Mouse (Mus musculus) lung, embryonic 15.5 days (tissue): ENCODE results near the gene Crtap. TPM values are rescaled to one million over a fixed set of nuclear protein-coding genes. Genes with fewer than 3 reads are reported as not detected.

Experiments
- ATAC-seq: fragments of 200-750 bp; cut with Nextera tagmentation; 2 replicates; pipeline ENCODE4 v1.8.0; 2017; ENCODE audit warnings: moderate number of reproducible peaks, borderline replicate concordance; ENCODE audit not compliant: low FRiP score, low TSS enrichment; ENCODE audit errors: extremely low read depth
- H3K27ac ChIP-seq: fragments of 300-500 bp; sonication (generic); 2 replicates; pipeline ENCODE4 v1.5.1; 2015; ENCODE audit warnings: moderate library complexity, mild to moderate bottlenecking, inconsistent platforms
- H3K27me3 ChIP-seq: fragments of 300-500 bp; sonication (generic); 2 replicates; pipeline ENCODE4 v1.6.1; 2015; ENCODE audit warnings: inconsistent platforms
- H3K36me3 ChIP-seq: fragments of 300-500 bp; sonication (generic); 2 replicates; pipeline ENCODE4 v1.6.1; 2015; ENCODE audit warnings: inconsistent platforms
- H3K4me1 ChIP-seq: fragments of 300-500 bp; sonication (generic); 2 replicates; pipeline ENCODE4 v1.6.1; 2015; ENCODE audit warnings: inconsistent platforms
- H3K4me2 ChIP-seq: fragments of 300-500 bp; sonication (generic); 2 replicates; pipeline ENCODE4 v1.6.1; 2015; ENCODE audit warnings: inconsistent platforms, mild to moderate bottlenecking, moderate library complexity
- H3K4me3 ChIP-seq: fragments of 300-500 bp; sonication (generic); 2 replicates; pipeline ENCODE4 v1.5.1; 2015; ENCODE audit warnings: mild to moderate bottlenecking, inconsistent platforms
- H3K9ac ChIP-seq: fragments of 300-500 bp; sonication (generic); 2 replicates; pipeline ENCODE4 v1.6.1; 2015; ENCODE audit warnings: inconsistent platforms
- H3K9me3 ChIP-seq: fragments of 300-500 bp; sonication (generic); 2 replicates; pipeline ENCODE4 v1.6.1; 2016; ENCODE audit warnings: inconsistent platforms
- WGBS: fragments of 180-500 bp; shearing (Covaris S2); methylation state at CpG from one replicate; pipeline ENCODE4 v1.1.7; 2015; 5-methylcytosine and 5-hydroxymethylcytosine counted together
- polyA plus RNA-seq: library from polyadenylated mRNA; unstranded; fragments of >200 nt; fragmentation: Nextera tagmentation; extraction: Ambion mirVana; gene quantifications from 2 replicates; pipeline ENCODE4 v1.2.1, GENCODE M21; 2015

Crtap gene
- polyA plus RNA-seq = 153 and 159 TPM in 2 replicates

DNA sequence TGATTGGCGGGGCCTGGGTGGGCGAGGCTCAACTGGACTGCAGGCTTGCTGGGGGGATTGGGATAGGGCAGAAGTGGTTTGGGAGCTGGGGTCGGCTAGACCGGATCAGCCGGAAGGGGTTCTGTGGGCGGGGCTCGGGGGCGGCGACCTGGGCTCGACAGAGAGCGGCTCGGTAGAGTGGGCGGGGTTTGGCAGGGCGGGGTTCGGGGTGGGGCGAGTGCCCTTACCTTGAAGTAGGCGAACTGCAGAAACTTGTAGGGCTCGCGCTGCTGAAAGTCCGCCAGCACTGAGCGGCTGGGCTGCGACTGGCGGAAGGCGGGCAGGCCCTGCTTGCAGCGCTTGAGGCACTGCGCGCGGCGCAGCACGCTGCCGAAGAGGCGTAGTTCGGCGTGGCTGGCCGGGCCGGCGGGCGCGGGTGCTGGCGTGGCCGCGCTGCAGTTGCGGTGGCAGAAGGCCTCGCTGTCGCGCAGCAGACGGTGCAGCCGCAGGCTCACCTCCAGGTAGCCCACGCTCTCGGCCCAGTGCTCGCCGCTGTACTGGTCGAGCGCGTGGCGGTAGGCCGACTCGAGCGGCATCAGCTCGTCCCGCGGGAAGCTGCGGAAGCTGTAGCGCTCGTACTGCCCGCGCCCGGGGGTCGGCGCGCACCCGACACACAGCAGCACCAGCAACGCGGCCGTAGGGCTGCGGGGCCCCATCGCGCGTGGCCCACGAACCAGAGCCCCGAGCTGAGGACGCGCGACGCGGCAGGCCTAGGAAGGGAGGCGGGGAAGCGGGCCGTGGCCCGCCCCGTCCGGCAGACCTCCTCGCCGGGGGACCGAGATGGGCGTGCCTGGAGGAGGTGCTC is at the start of gene Crtap:
TSS of gene Crtap (minus strand) at position 771 of the 844 bp plus-strand sequence.
- Histone ChIP-seq H3K9ac (peak within 1 kb of the TSS; percentile 62), H3K4me2 (peak within 1 kb of the TSS; percentile 84), H3K27me3 (no peaks in the 10 kb centered on the region), H3K36me3 (peaks cover 11% of the 10 kb centered on the region; the same call in 1 of the 2 replicates), H3K4me3 (peak within 1 kb of the TSS; percentile 69), H3K4me1 (peaks cover 28% of the 10 kb centered on the region), H3K9me3 (no peaks in the 10 kb centered on the region), H3K27ac (peak within 1 kb of the TSS; percentile 96)
- under 1% methylated on average over 96 of the region's 96 CpGs for WGBS
- ATAC-seq = peak; percentile 85

DNA sequence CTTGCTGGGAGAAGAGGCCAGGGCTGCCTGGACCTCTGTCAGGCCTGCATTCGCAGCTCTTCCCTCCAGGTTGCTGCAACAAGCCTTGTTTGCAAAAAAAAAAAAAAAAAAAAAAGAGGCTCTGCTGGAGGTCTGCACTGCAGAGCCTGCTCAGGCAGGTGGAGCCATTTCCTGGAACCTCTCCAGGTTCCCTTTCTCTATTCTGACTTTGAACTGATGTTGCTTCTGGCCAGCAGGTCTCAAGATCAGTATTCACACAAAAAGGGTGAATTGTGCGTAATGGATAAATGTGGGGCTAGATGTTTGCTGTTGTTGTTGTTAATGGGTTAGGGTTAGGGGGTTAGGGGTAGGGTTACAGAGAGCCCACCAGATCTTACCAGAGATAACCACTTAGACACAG is 45.2 kb upstream of the Crtap start:
- Histone ChIP-seq H3K4me1 (no peaks in the 10 kb centered on the region), H3K27me3 (no peaks in the 10 kb centered on the region), H3K9ac (no peak overlapping the region), H3K4me2 (no peak overlapping the region), H3K4me3 (no peak overlapping the region), H3K27ac (no peak overlapping the region), H3K9me3 (no peaks in the 10 kb centered on the region), H3K36me3 (peaks cover 8% of the 10 kb centered on the region; the same call in 1 of the 2 replicates)
- ATAC-seq = no peak
- 76% methylated on average over 2 of the region's 2 CpGs for WGBS

DNA sequence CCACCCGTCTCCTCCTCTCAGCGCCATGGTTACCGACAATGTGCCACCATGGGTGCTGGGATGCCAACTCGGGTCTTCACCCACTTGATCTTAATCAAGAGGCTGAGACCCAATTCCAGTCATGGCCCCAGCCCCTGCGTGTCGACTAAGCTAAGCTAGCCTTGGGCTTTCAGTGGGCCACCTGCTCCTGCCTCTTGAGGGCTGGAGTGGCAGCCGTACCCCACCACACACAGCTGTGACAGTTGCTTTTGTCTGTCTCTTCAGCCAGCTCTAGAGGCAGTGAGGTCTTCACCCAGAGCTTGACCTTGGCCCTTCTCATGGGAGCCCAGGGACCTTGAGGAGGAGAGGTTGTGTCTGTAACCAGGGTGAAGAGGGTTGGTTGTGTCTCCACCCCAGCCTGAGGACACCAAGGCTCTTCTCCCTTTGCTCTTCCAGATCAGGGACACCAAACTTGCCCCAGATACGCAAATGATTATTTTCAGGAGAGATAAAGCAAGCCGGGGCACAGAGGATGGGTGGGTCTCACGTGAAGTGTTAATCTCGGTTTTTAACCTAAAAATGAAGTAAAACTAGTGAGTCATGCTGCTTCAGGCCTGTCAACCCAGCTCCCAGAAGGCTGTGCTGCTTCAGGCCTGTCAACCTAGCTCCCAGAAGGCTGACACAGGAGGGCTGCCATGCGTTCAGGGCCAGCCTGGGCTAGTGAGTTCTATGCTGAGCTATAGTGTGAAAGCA is 37.8 kb upstream of the Crtap start:
- Histone ChIP-seq H3K4me3 (no peak overlapping the region), H3K4me1 (no peaks in the 10 kb centered on the region), H3K27me3 (no peaks in the 10 kb centered on the region), H3K36me3 (peaks cover 13% of the 10 kb centered on the region), H3K9ac (no peak overlapping the region), H3K27ac (no peak overlapping the region), H3K4me2 (no peak overlapping the region), H3K9me3 (no peaks in the 10 kb centered on the region)
- WGBS = 80% methylated on average over 12 of the region's 12 CpGs
- ATAC-seq = no peak

- WGBS = 85% methylated on average over 8 of the region's 8 CpGs
- ATAC-seq = no peak
These were observed 37.0 kb upstream of the Crtap start for GRCm38 (mm10) chr9:114427425-114427824.

GRCm38 (mm10) chr9:114426201-114426600 is 35.7 kb upstream of the Crtap start:
- Histone ChIP-seq H3K27ac (no peak overlapping the region), H3K4me3 (no peak overlapping the region), H3K4me2 (no peak overlapping the region), H3K9me3 (no peaks in the 10 kb centered on the region), H3K27me3 (no peaks in the 10 kb centered on the region), H3K9ac (no peak overlapping the region), H3K4me1 (no peaks in the 10 kb centered on the region), H3K36me3 (peaks cover 10% of the 10 kb centered on the region)
- 57% methylated on average over 5 of the region's 5 CpGs for WGBS
- no peak for ATAC-seq

More at GRCm38 (mm10) chr9:114427425-114427824, 37.0 kb upstream of the Crtap start:
- peaks cover 13% of the 10 kb centered on the region for H3K36me3 ChIP-seq
- H3K27ac ChIP-seq = no peak overlapping the region
- no peaks in the 10 kb centered on the region for H3K9me3 ChIP-seq
- no peak overlapping the region for H3K9ac ChIP-seq
- no peak overlapping the region for H3K4me2 ChIP-seq
- H3K27me3 ChIP-seq = no peaks in the 10 kb centered on the region
- no peaks in the 10 kb centered on the region for H3K4me1 ChIP-seq
- no peak overlapping the region for H3K4me3 ChIP-seq

DNA sequence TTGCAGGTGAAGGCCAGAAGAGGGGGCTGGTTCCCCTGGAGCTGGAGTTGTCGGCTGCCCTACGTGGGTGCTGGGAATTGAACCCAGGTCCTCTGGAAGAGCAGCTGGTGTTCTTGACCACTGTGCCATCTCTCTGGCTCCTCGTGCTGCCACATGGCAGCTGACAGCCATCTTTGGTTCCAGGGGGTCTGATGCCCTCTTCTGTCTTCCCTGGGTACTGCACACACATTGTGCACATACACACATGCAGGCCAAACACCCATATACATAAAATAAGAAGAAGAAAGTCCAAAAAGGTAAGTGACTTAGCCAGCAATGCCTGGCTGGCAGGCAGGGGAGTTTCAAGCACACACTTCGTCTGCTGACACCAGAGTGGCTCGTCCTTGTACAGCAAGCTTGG is 35.1 kb upstream of the Crtap start:
- ATAC-seq = no peak
- Histone ChIP-seq H3K27me3 (no peaks in the 10 kb centered on the region), H3K4me2 (no peak overlapping the region), H3K27ac (no peak overlapping the region), H3K4me3 (no peak overlapping the region), H3K36me3 (peaks cover 10% of the 10 kb centered on the region), H3K9ac (no peak overlapping the region), H3K4me1 (no peaks in the 10 kb centered on the region), H3K9me3 (no peaks in the 10 kb centered on the region)
- 91% methylated on average over 5 of the region's 5 CpGs for WGBS

GRCm38 (mm10) chr9:114421797-114422196 is 31.3 kb upstream of the Crtap start:
- H3K4me3 ChIP-seq = no peak overlapping the region
- H3K9ac ChIP-seq = no peak overlapping the region
- H3K27me3 ChIP-seq = no peaks in the 10 kb centered on the region
- no peak for ATAC-seq
- H3K4me1 ChIP-seq = no peaks in the 10 kb centered on the region
- no peak overlapping the region for H3K4me2 ChIP-seq
- no peak overlapping the region for H3K27ac ChIP-seq
- WGBS = 85% methylated on average over 7 of the region's 7 CpGs
- H3K36me3 ChIP-seq = peaks cover 10% of the 10 kb centered on the region
- H3K9me3 ChIP-seq = no peaks in the 10 kb centered on the region

GRCm38 (mm10) chr9:114421045-114421444 is 30.6 kb upstream of the Crtap start:
- H3K27ac ChIP-seq = no peak overlapping the region
- H3K27me3 ChIP-seq = no peaks in the 10 kb centered on the region
- ATAC-seq = no peak
- H3K4me1 ChIP-seq = no peaks in the 10 kb centered on the region
- 63% methylated on average over 3 of the region's 3 CpGs for WGBS
- no peak overlapping the region for H3K4me2 ChIP-seq
- H3K36me3 ChIP-seq = peaks cover 10% of the 10 kb centered on the region
- H3K9me3 ChIP-seq = no peaks in the 10 kb centered on the region
- H3K4me3 ChIP-seq = no peak overlapping the region
- H3K9ac ChIP-seq = no peak overlapping the region

DNA sequence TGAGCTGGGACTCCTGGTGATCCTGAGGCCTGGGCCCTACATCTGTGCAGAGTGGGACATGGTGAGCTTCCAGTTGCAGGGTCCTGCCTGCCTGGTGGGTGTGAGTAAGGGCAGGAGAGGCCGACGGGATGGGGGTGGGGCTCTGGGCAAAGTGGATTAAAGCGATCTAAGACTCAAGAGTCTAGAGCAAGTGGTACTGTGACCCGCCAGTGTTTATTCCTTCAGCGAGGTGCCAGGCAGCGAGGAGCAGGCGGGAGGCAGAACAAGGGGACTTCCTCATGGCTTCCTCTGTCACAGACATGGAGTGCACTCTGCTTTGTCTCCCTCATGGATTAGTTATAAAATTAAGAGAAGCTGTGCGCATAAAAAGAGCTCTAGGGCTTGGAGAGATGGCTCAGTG is 30.0 kb upstream of the Crtap start:
- Histone ChIP-seq H3K4me1 (no peaks in the 10 kb centered on the region), H3K9me3 (no peaks in the 10 kb centered on the region), H3K27me3 (no peaks in the 10 kb centered on the region), H3K27ac (no peak overlapping the region), H3K4me3 (no peak overlapping the region), H3K9ac (no peak overlapping the region), H3K36me3 (peaks cover 4% of the 10 kb centered on the region), H3K4me2 (no peak overlapping the region)
- no peak for ATAC-seq
- 57% methylated on average over 8 of the region's 8 CpGs for WGBS

GRCm38 (mm10) chr9:114418187-114418586 is 27.7 kb upstream of the Crtap start:
- Histone ChIP-seq H3K27me3 (no peaks in the 10 kb centered on the region), H3K9me3 (no peaks in the 10 kb centered on the region), H3K4me2 (no peak overlapping the region), H3K9ac (no peak overlapping the region), H3K4me1 (no peaks in the 10 kb centered on the region), H3K27ac (no peak overlapping the region), H3K4me3 (no peak overlapping the region), H3K36me3 (no peaks in the 10 kb centered on the region)
- no peak for ATAC-seq
- WGBS = 69% methylated on average over 7 of the region's 7 CpGs

GRCm38 (mm10) chr9:114416646-114417517 is 26.4 kb upstream of the Crtap start:
- Histone ChIP-seq H3K4me2 (no peak overlapping the region), H3K27ac (no peak overlapping the region)
- no peak for ATAC-seq

More at GRCm38 (mm10) chr9:114416646-114417517, 26.4 kb upstream of the Crtap start:
- H3K9ac ChIP-seq = no peak overlapping the region
- H3K36me3 ChIP-seq = no peaks in the 10 kb centered on the region
- H3K9me3 ChIP-seq = no peaks in the 10 kb centered on the region
- 83% methylated on average over 21 of the region's 21 CpGs for WGBS
- H3K27me3 ChIP-seq = no peaks in the 10 kb centered on the region
- H3K4me1 ChIP-seq = no peaks in the 10 kb centered on the region
- no peak overlapping the region for H3K4me3 ChIP-seq
